Mouse (Mus musculus): ENCODE data around the gene Sphk1.

DNA sequence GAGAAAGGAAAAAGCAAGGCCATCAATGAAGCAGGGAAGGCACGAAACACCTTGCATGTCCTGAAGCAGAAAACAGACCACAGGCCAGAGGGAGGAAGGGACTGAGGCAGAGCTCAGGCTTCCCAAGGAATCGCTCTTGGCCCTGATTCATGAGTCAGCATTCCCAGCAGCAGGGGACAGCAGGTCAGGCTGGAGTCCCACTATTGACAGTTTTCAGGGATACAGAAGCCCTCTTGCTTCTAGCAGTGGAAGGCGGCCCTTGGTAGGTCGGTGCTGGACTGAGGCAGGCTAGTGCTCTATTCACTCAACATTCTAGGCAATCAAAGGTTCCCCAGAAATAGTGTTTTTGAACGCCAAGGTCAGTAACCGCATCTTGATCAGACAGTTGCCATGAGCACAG, 43.8 kb downstream of the Sphk1 start:
- TF ChIP-seq CTCF (IDR thresholded peaks at IDR 0.05; ENCODE audit: borderline replicate concordance, extremely low read depth, insufficient read depth, insufficient read length) (no peak), POLR2A (IDR thresholded peaks at IDR 0.05; ENCODE audit: borderline replicate concordance, extremely low read depth, insufficient read depth, insufficient read length, poor library complexity, severe bottlenecking) (no peak)

Data from brain, embryonic 14.5 days (tissue).